Mouse (Mus musculus) MEL-GATA-1-ER (cell line): ENCODE measurements around the gene Phactr2.

ENCODE experiments used
- DNase-seq: peaks from one replicate; pipeline ENCODE4 v3.0.0-alpha.2; 2012; ENCODE audit warnings: low read depth; ENCODE audit errors: extremely low read depth

Gene Phactr2

GRCm38 (mm10) chr10:13401971-13402370, 72.2 kb downstream of the Phactr2 start:
- no peak for DNase-seq

GRCm38 (mm10) chr10:13395753-13396152, 78.5 kb downstream of the Phactr2 start:
- DNase-seq, result no peak

- no peak for DNase-seq
Observed at GRCm38 (mm10) chr10:13394000-13394399, 80.2 kb downstream of the Phactr2 start.

GRCm38 (mm10) chr10:13388116-13388922, 85.9 kb downstream of the Phactr2 start:
- no peak for DNase-seq

- DNase-seq, result no peak
Observed at GRCm38 (mm10) chr10:13384866-13385265, 89.3 kb downstream of the Phactr2 start.

- no peak for DNase-seq
Observed at GRCm38 (mm10) chr10:13377895-13378294, 96.3 kb downstream of the Phactr2 start.

GRCm38 (mm10) chr10:13376428-13377260, 97.6 kb downstream of the Phactr2 start:
- DNase-seq, result no peak

- no peak for DNase-seq
Observed at GRCm38 (mm10) chr10:13375820-13376219, 98.4 kb downstream of the Phactr2 start.

GRCm38 (mm10) chr10:13369581-13370375, 104.4 kb downstream of the Phactr2 start:
- DNase-seq, result no peak

GRCm38 (mm10) chr10:13364286-13364580, 110.0 kb downstream of the Phactr2 start:
- no peak for DNase-seq

GRCm38 (mm10) chr10:13363499-13364285, 110.5 kb downstream of the Phactr2 start:
- no peak for DNase-seq

- no peak for DNase-seq
Observed at GRCm38 (mm10) chr10:13360913-13361312, 113.3 kb downstream of the Phactr2 start.

- no peak for DNase-seq
Observed at GRCm38 (mm10) chr10:13359846-13360245, 114.4 kb downstream of the Phactr2 start.

- no peak for DNase-seq
Observed at GRCm38 (mm10) chr10:13358679-13359078, 115.5 kb downstream of the Phactr2 start.

- no peak for DNase-seq
Observed at GRCm38 (mm10) chr10:13346609-13347290, 127.5 kb downstream of the Phactr2 start.

GRCm38 (mm10) chr10:13340583-13340982, 133.6 kb downstream of the Phactr2 start:
- no peak for DNase-seq

- no peak for DNase-seq
Observed at GRCm38 (mm10) chr10:13336964-13337363, 137.2 kb downstream of the Phactr2 start.

GRCm38 (mm10) chr10:13335814-13336213, 138.4 kb downstream of the Phactr2 start:
- no peak for DNase-seq

GRCm38 (mm10) chr10:13335347-13335746, 138.9 kb downstream of the Phactr2 start:
- no peak for DNase-seq

GRCm38 (mm10) chr10:13333781-13334180, 140.4 kb downstream of the Phactr2 start:
- no peak for DNase-seq
